Mouse (Mus musculus) bone marrow macrophage, adult 2 months (primary cell): ENCODE measurements at regions not wholly inside any gene's neighbourhood (a gene's known extent, or its start where the extent isn't known, plus 50 kb on each side); places are given as distances from the start of the nearest gene placed in this dataset.

Experiments used
- H3K27ac ChIP-seq: 2 replicates; pipeline ENCODE4 v1.5.1; 2012; ENCODE audit warnings: low read depth, low read length; ENCODE audit not compliant: insufficient read depth
- H3K4me1 ChIP-seq: 2 replicates; pipeline ENCODE4 v1.6.1; 2012; ENCODE audit warnings: low read length; ENCODE audit not compliant: control insufficient read depth, insufficient read depth
- H3K4me3 ChIP-seq: 2 replicates; pipeline ENCODE4 v1.5.1; 2012; ENCODE audit warnings: mild to moderate bottlenecking, low read length, moderate library complexity; ENCODE audit not compliant: insufficient read depth
- CTCF ChIP-seq: IDR thresholded peaks from 2 replicates; pipeline ENCODE4 v1.5.1; 2012; ENCODE audit warnings: low read depth, mild to moderate bottlenecking, low read length, moderate library complexity
- POLR2A ChIP-seq: IDR thresholded peaks from 2 replicates; pipeline ENCODE4 v1.6.1; 2012; ENCODE audit warnings: mild to moderate bottlenecking, low read depth, low read length, borderline replicate concordance

DNA sequence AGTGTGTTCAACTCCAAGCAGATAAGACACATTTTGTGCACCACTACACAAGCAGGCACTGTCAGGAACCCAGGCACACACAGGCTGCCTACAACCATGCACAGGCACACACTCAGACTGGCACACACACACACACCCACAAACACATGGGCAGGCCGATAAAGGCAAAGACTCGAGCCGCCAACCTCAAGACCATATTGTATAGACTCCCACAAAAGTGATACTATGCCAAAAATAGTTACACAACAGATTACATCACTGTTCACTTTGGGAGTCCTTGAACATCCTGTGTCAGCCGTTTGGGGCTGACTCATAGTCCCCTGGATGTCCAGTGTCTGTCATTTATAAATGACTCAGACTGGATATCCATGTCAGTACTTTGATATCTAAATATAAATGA lies 308.6 kb upstream of the Hs6st1 start:
- Histone ChIP-seq H3K4me1 (peaks cover 12% of the 10 kb centered on the region), H3K4me3 (no peak overlapping the region), H3K27ac (no peak overlapping the region)
- TF ChIP-seq POLR2A = no peak
- TF ChIP-seq CTCF = no peak

DNA sequence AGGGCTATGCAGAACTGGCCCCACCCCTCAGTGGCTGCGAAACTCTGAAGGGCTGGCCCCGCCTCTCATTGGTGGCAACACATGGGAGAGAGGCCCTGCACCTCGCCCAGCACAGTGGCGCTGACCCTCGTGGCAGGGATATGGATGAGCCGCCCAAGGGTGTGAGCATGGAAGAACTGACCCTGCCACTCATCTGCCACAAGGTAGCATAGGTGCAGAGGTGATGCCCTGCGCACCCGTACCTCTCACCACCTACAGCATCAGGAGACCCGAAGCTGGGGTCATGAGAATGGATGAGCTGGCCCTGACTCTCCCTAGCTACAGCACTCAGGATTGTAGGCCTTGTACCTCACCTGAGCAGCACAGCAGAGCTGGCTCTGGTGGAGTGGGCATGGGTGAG lies 305.1 kb upstream of the Hs6st1 start:
- no peak overlapping the region for H3K27ac ChIP-seq
- TF ChIP-seq POLR2A (no peak), CTCF (no peak)
- H3K4me3 ChIP-seq = no peak overlapping the region
- H3K4me1 ChIP-seq = peaks cover 12% of the 10 kb centered on the region

GRCm38 (mm10) chr1:35763456-35763855 lies 304.7 kb upstream of the Hs6st1 start:
- TF ChIP-seq POLR2A = no peak
- no peak for TF ChIP-seq CTCF

GRCm38 (mm10) chr1:35764068-35764467 lies 304.1 kb upstream of the Hs6st1 start:
- TF ChIP-seq POLR2A (no peak), CTCF (no peak)
- Histone ChIP-seq H3K4me3 (no peak overlapping the region), H3K27ac (no peak overlapping the region), H3K4me1 (peaks cover 12% of the 10 kb centered on the region)

More at GRCm38 (mm10) chr1:35763456-35763855, 304.7 kb upstream of the Hs6st1 start:
- no peak overlapping the region for H3K27ac ChIP-seq
- H3K4me1 ChIP-seq = peaks cover 12% of the 10 kb centered on the region
- H3K4me3 ChIP-seq = no peak overlapping the region

- no peak overlapping the region for H3K27ac ChIP-seq
- TF ChIP-seq CTCF (no peak), POLR2A (no peak)
- H3K4me1 ChIP-seq = no peaks in the 10 kb centered on the region
- H3K4me3 ChIP-seq = no peak overlapping the region
These were observed 302.5 kb upstream of the Hs6st1 start for GRCm38 (mm10) chr1:35765692-35766091.

GRCm38 (mm10) chr1:35766271-35766670 lies 301.9 kb upstream of the Hs6st1 start:
- H3K27ac ChIP-seq = no peak overlapping the region
- no peaks in the 10 kb centered on the region for H3K4me1 ChIP-seq
- TF ChIP-seq CTCF = no peak
- TF ChIP-seq POLR2A = no peak
- no peak overlapping the region for H3K4me3 ChIP-seq

DNA sequence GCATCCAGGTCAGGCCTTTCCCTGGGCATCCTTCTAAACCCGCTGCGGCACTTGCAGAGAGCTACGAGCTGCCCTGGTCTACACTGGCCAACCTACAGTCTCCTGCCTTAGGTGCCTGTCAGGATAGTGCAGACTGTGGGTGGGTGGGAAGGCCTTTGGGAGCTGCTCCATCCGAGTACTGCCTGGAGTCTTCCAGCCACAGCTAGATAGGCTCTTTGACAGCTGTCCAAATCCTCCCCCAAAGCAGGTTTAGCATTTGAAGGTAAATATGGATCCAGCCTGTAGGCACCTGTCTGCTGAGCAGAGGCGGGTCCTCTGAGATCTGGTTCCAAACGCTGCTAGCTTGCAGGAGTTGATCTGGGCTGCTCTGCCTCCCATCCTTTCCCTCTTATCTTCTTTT lies 295.6 kb upstream of the Hs6st1 start:
- Histone ChIP-seq H3K4me3 (no peak overlapping the region), H3K27ac (no peak overlapping the region), H3K4me1 (no peaks in the 10 kb centered on the region)
- no peak for TF ChIP-seq POLR2A
- no peak for TF ChIP-seq CTCF

- Histone ChIP-seq H3K4me3 (no peak overlapping the region), H3K27ac (no peak overlapping the region), H3K4me1 (no peaks in the 10 kb centered on the region)
- TF ChIP-seq CTCF = no peak
- TF ChIP-seq POLR2A = no peak
These were observed 293.6 kb upstream of the Hs6st1 start for GRCm38 (mm10) chr1:35774566-35774965.

DNA sequence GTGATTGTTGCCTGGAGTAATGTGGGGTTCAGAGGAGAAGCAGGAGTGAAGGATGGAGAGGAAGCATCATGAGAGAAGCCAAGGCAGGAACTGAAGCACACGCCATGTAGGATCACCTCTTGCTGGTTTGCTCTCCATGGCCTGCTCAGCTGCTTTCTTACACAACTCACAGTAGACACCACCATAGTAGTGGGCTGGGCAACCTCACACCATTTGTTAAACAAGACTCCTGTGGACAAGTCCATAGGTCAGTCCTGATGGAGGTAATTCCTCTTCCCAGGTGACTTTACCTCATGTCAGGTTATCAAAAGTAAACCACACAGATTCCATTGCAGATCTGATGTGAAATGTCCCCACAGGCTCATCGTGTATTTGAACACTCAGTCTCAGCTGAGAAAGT lies 285.5 kb upstream of the Hs6st1 start:
- TF ChIP-seq CTCF = no peak
- no peak for TF ChIP-seq POLR2A
- Histone ChIP-seq H3K27ac (no peak overlapping the region), H3K4me1 (no peaks in the 10 kb centered on the region), H3K4me3 (no peak overlapping the region)

GRCm38 (mm10) chr1:35783427-35783826 lies 284.8 kb upstream of the Hs6st1 start:
- Histone ChIP-seq H3K27ac (no peak overlapping the region), H3K4me1 (no peaks in the 10 kb centered on the region), H3K4me3 (no peak overlapping the region)
- TF ChIP-seq POLR2A (no peak), CTCF (no peak)

- Histone ChIP-seq H3K27ac (no peak overlapping the region), H3K4me1 (no peaks in the 10 kb centered on the region), H3K4me3 (no peak overlapping the region)
- TF ChIP-seq POLR2A (no peak), CTCF (no peak)
These were observed 282.0 kb upstream of the Hs6st1 start for GRCm38 (mm10) chr1:35786241-35786640.
